Comparison of ENCODE assay signal across 9 mouse cellular contexts in genomic region chr4:68950556-68950955, GRCm38 (mm10). TPM values are rescaled to one million over a fixed set of nuclear protein-coding genes. Genes with fewer than 3 reads are reported as not detected.
DNase-seq lines count a peak whose midpoint lies in the region; ATAC-seq lines count a peak whose summit lies in the region.
"Had no signal": no experiment of that assay in that cellular context is flagged by ENCODE, and none has a peak within 500 bp of the region (broad histone marks: within the 10 kb centered on the region; RNA-seq: fewer than 3 reads in every experiment).

No protein-coding gene starts in this region.

- no peak overlapping the region for H3K27ac ChIP-seq in hindbrain, embryonic 13.5 days

- H3K27me3 ChIP-seq in hindbrain, embryonic 13.5 days: 0 out of 2 replicates have a peak, but pooled peaks cover 6% of the 10 kb centered on the region

- peak; percentile 68 for DNase-seq in layer of hippocampus, adult 11-12 months (ENCODE audit: low spot score)
- no peak for DNase-seq in layer of hippocampus, adult 9-10 months (ENCODE audit: low spot score)
- peak; percentile 93 for DNase-seq in cerebellum, adult 9-11 months
- DNase-seq in lung, postnatal 36 days: peak; percentile 16
- peak; percentile 77 for DNase-seq in telencephalon, adult 2 months (ENCODE audit: low read depth, low spot score)
- no peak for DNase-seq in kidney, postnatal 25 days
- no peak for DNase-seq in MN1 (ENCODE audit: low spot score)

- peak overlapping the region; percentile 41 for H3K4me2 ChIP-seq in hindbrain, embryonic 13.5 days

- ATAC-seq in hindbrain, embryonic 13.5 days (ENCODE audit: low FRiP score): no peak

- no peaks in the 10 kb centered on the region for H3K9me3 ChIP-seq in hindbrain, embryonic 13.5 days

- WGBS in hindbrain, embryonic 13.5 days: 3% methylated on average over 2 of the region's 2 CpGs

- no peak overlapping the region for H3K9ac ChIP-seq in hindbrain, embryonic 13.5 days

- H3K4me3 ChIP-seq in hindbrain, embryonic 13.5 days: peak overlapping the region; percentile 21; the same call in 1 of the 2 replicates
- H3K4me3 ChIP-seq: myocyte had no signal

- no peaks in the 10 kb centered on the region for H3K36me3 ChIP-seq in hindbrain, embryonic 13.5 days

- peaks cover 37% of the 10 kb centered on the region for H3K4me1 ChIP-seq in hindbrain, embryonic 13.5 days (replicated peaks)

RNA-seq across cellular contexts. Expression of gene Brinp1, which starts 3.6 kb away (rescaled TPM):
- polyA plus RNA-seq in hindbrain, embryonic 13.5 days (2015; fragmentation: Nextera tagmentation; extraction: Ambion mirVana): 47.3 and 54.0 TPM in 2 replicates

Comparison
In these comparisons a context has a peak if more than half of its experiments do, and no peak if none do; other contexts are left out.
1. DNase-seq: peak in layer of hippocampus, adult 11-12 months (single experiment), cerebellum, adult 9-11 months (single experiment), lung, postnatal 36 days (single experiment) and telencephalon, adult 2 months (single experiment); none in layer of hippocampus, adult 9-10 months (single experiment), kidney, postnatal 25 days (0 of 2) and MN1 (single experiment).